Mouse (Mus musculus): Measurements from ENCODE around the gene Aipl1.

DNA sequence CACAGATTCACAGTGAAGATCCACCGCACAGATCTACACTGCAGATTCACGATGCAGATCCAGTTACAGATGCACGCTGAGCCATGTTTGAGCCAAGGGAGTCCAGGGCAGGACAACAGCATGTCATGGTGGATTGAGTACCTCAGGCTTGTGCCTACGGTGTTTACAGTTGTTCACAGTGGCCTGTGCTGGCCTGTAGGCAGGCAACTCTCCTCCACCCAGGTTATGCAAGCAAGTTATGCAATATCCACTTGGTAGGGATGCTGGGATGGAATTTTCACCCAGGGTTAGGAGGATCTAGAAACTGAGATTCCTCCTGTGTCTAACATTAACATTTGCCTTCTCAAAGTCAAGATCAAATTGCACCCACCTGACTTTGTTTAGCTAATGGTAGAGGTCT, 45.3 kb upstream of the Aipl1 start:
- TF ChIP-seq EP300 (IDR thresholded peaks at IDR 0.05; ENCODE audit: low read depth in 1 of 2, low read length in 2 of 2) = no peak
- no peak for TF ChIP-seq CTCF (IDR thresholded peaks at IDR 0.05 in 2 of 3, conservative IDR thresholded peaks at IDR 0.05 in 1 of 3; ENCODE audit: control insufficient read depth in 1 of 3, insufficient read depth in 1 of 3, low read depth in 2 of 3, low read length in 3 of 3, poor library complexity in 1 of 3, severe bottlenecking in 1 of 3)
- TF ChIP-seq POLR2A (IDR thresholded peaks at IDR 0.05; ENCODE audit: control insufficient read depth in 1 of 2, insufficient read depth in 1 of 2, low read depth in 1 of 2, low read length in 2 of 2, poor library complexity in 1 of 2) = no peak
- no peak for TF ChIP-seq RCOR1 (IDR thresholded peaks at IDR 0.05; ENCODE audit: low read depth, low read length)
- TF ChIP-seq TBP (IDR thresholded peaks at IDR 0.05; ENCODE audit: low read depth, low read length) = no peak
- TF ChIP-seq ZC3H11A (IDR thresholded peaks at IDR 0.05; ENCODE audit: low read depth, low read length) = no peak
